Mouse (Mus musculus) kidney, postnatal 14 days (tissue): ENCODE results near the gene Zdhhc17.
A peak's percentile ranks its signal among the peaks of the same experiment; 100 is the strongest.

Experiments used
- DNase-seq: peaks from one replicate; pipeline ENCODE4 v3.0.0; 2022; ENCODE audit warnings: mixed read lengths

Zdhhc17 gene

GRCm38 (mm10) chr10:110918414-110919391, 91.2 kb downstream of the Zdhhc17 start:
- DNase-seq: peak; percentile 50

- DNase-seq: no peak
These were observed 92.4 kb downstream of the Zdhhc17 start for GRCm38 (mm10) chr10:110917521-110917920.

GRCm38 (mm10) chr10:110916666-110917344, 93.1 kb downstream of the Zdhhc17 start:
- no peak for DNase-seq

GRCm38 (mm10) chr10:110903862-110904261, 106.1 kb downstream of the Zdhhc17 start:
- DNase-seq: no peak

GRCm38 (mm10) chr10:110899744-110900501, 110.0 kb downstream of the Zdhhc17 start:
- no peak for DNase-seq
